Mouse (Mus musculus) kidney, embryonic 14.5 days (tissue): Measurements from ENCODE around the gene Tnni2. TPM values are rescaled to one million over a fixed set of nuclear protein-coding genes. Genes with fewer than 3 reads are reported as not detected.
"Not testable (repeated sequence)": the region's sequence is repeated elsewhere in the genome, so short reads cannot be mapped to it uniquely, and the experiment has no call there.

Experiments used
- ATAC-seq: fragments of 200-750 bp; cut with Nextera tagmentation; 2 replicates; pipeline ENCODE4 v1.8.0; 2017; ENCODE audit warnings: moderate number of reproducible peaks, mild to moderate bottlenecking, moderate TSS enrichment, moderate library complexity; ENCODE audit not compliant: low FRiP score, low TSS enrichment
- H3K27ac ChIP-seq: fragments of 300-500 bp; sonication (generic); 2 replicates; pipeline ENCODE4 v1.5.1; 2014; ENCODE audit warnings: low read depth, mild to moderate bottlenecking, low read length, moderate library complexity, mixed read lengths
- H3K27me3 ChIP-seq: fragments of 300-500 bp; sonication (generic); 2 replicates; pipeline ENCODE4 v1.6.1; 2014; ENCODE audit warnings: mild to moderate bottlenecking, low read length; ENCODE audit not compliant: control insufficient read depth, insufficient read depth
- H3K36me3 ChIP-seq: fragments of 300-500 bp; sonication (generic); 2 replicates; pipeline ENCODE4 v1.6.1; 2014; ENCODE audit warnings: low read length, mixed read lengths; ENCODE audit not compliant: control insufficient read depth, insufficient read depth
- H3K4me1 ChIP-seq: fragments of 300-500 bp; sonication (generic); 2 replicates; pipeline ENCODE4 v1.6.1; 2014; ENCODE audit warnings: low read length, mixed read lengths; ENCODE audit not compliant: control insufficient read depth, insufficient read depth
- H3K4me2 ChIP-seq: fragments of 300-500 bp; sonication (generic); replicated peaks from 2 replicates; pipeline ENCODE4 v1.6.1; 2014; ENCODE audit warnings: low read depth, mild to moderate bottlenecking, low read length
- H3K4me3 ChIP-seq: fragments of 300-500 bp; sonication (generic); 2 replicates; pipeline ENCODE4 v1.5.1; 2014; ENCODE audit warnings: mild to moderate bottlenecking, low read length
- H3K9ac ChIP-seq: fragments of 300-500 bp; sonication (generic); 2 replicates; pipeline ENCODE4 v1.6.1; 2014; ENCODE audit warnings: low read depth, mild to moderate bottlenecking, low read length, moderate library complexity
- H3K9me3 ChIP-seq: fragments of 300-500 bp; sonication (generic); 2 replicates; pipeline ENCODE4 v1.6.1; 2016; ENCODE audit warnings: low read length; ENCODE audit not compliant: control insufficient read depth
- WGBS: fragments of 180-500 bp; shearing (Covaris S2); extraction: QIAGEN DNeasy Blood & Tissue Kit; methylation state at CpG from one replicate; pipeline ENCODE4 v1.1.7; 2014; 5-methylcytosine and 5-hydroxymethylcytosine counted together
- polyA plus RNA-seq: library from polyadenylated mRNA; unstranded; fragments of >200 nt; fragmentation: Nextera tagmentation; extraction: Ambion mirVana; gene quantifications from 2 replicates; pipeline ENCODE4 v1.2.1, GENCODE M21; 2014

The Tnni2 gene
- polyA plus RNA-seq, 1 experiment from 2014 or later, result 3.1 TPM

- Histone ChIP-seq H3K4me1 (peaks cover 7% of the 10 kb centered on the region; the same call in 1 of the 2 replicates), H3K4me3 (no peak overlapping the region), H3K9ac (no peak overlapping the region), H3K27ac (peak overlapping the region; percentile 37; the same call in 1 of the 2 replicates), H3K27me3 (no peaks in the 10 kb centered on the region), H3K4me2 (no peak overlapping the region), H3K9me3 (no peaks in the 10 kb centered on the region), H3K36me3 (no peaks in the 10 kb centered on the region)
- no peak for ATAC-seq
- 49% methylated on average over 7 of the region's 7 CpGs for WGBS
Measured at GRCm38 (mm10) chr7:142400750-142401142, 40.9 kb upstream of the Tnni2 start.

GRCm38 (mm10) chr7:142403591-142403990 lies 38.0 kb upstream of the Tnni2 start:
- WGBS, result 64% methylated on average over 4 of the region's 4 CpGs
- Histone ChIP-seq H3K27me3 (no peaks in the 10 kb centered on the region), H3K36me3 (no peaks in the 10 kb centered on the region), H3K4me3 (no peak overlapping the region), H3K9ac (no peak overlapping the region), H3K27ac (no peak overlapping the region), H3K4me2 (no peak overlapping the region), H3K4me1 (peaks cover 7% of the 10 kb centered on the region; the same call in 1 of the 2 replicates), H3K9me3 (no peaks in the 10 kb centered on the region)
- no peak for ATAC-seq

GRCm38 (mm10) chr7:142405134-142405533 lies 36.5 kb upstream of the Tnni2 start:
- H3K4me3 ChIP-seq, ATAC-seq: not testable (repeated sequence)
- WGBS, result 92% methylated on average over 5 of the region's 5 CpGs

DNA sequence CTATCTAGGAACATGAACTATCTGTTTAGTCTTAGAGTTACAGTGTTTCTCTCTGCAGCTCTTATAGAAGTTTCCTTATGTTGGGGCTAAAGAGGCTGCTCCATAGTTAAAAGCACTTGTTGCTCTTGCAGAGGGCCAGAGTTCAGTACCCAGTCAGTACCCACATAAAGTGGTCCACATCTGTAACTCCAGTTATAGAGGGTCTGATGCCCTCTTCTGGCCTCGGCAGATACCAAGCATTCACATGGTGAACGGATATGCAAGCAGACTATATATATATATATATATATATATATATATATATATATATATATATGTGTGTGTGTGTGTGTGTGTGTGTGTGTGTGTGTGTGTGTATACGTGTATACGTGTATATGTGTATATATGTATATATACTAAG lies 33.7 kb upstream of the Tnni2 start:
- Histone ChIP-seq H3K4me2 (no peak overlapping the region), H3K4me3 (no peak overlapping the region), H3K4me1 (peaks cover 3% of the 10 kb centered on the region; the same call in 1 of the 2 replicates), H3K27me3 (no peaks in the 10 kb centered on the region), H3K9me3 (no peaks in the 10 kb centered on the region), H3K9ac (no peak overlapping the region), H3K27ac (no peak overlapping the region), H3K36me3 (no peaks in the 10 kb centered on the region)
- 77% methylated on average over 4 of the region's 4 CpGs for WGBS
- no peak for ATAC-seq

More at GRCm38 (mm10) chr7:142405134-142405533, 36.5 kb upstream of the Tnni2 start:
- H3K36me3 ChIP-seq, H3K9me3 ChIP-seq, H3K27me3 ChIP-seq, H3K4me1 ChIP-seq, H3K4me2 ChIP-seq, H3K9ac ChIP-seq, H3K27ac ChIP-seq: not testable (repeated sequence)

DNA sequence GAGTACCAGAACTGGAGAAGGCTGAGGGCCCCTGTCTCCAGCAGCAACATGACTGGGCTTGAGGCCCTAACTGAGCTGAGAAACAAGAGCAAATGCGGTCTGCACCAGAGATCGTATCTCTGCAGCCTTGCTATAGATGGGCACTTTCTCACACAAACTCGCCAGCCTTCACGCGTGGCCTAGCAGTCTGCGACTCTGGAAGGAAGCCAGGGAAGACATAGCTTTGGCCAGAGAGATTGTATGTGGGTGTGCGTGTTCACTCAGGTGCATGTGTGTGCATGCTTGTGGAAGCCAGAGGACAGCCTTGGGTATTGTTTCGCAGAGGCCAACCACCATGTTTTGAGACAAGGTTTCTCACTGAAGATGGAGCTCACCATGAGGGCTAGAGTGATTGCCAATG lies 32.9 kb upstream of the Tnni2 start:
- Histone ChIP-seq H3K4me3 (no peak overlapping the region), H3K4me2 (no peak overlapping the region), H3K9ac (no peak overlapping the region), H3K9me3 (no peaks in the 10 kb centered on the region), H3K4me1 (peaks cover 3% of the 10 kb centered on the region; the same call in 1 of the 2 replicates), H3K27ac (no peak overlapping the region), H3K36me3 (no peaks in the 10 kb centered on the region), H3K27me3 (no peaks in the 10 kb centered on the region)
- WGBS, result 89% methylated on average over 8 of the region's 8 CpGs
- no peak for ATAC-seq

GRCm38 (mm10) chr7:142409603-142410002 lies 32.0 kb upstream of the Tnni2 start:
- Histone ChIP-seq H3K9me3 (no peaks in the 10 kb centered on the region), H3K4me2 (no peak overlapping the region), H3K9ac (no peak overlapping the region), H3K4me1 (no peaks in the 10 kb centered on the region), H3K27ac (no peak overlapping the region), H3K36me3 (no peaks in the 10 kb centered on the region), H3K4me3 (no peak overlapping the region), H3K27me3 (no peaks in the 10 kb centered on the region)
- 76% methylated on average over 3 of the region's 3 CpGs for WGBS
- ATAC-seq, result no peak

DNA sequence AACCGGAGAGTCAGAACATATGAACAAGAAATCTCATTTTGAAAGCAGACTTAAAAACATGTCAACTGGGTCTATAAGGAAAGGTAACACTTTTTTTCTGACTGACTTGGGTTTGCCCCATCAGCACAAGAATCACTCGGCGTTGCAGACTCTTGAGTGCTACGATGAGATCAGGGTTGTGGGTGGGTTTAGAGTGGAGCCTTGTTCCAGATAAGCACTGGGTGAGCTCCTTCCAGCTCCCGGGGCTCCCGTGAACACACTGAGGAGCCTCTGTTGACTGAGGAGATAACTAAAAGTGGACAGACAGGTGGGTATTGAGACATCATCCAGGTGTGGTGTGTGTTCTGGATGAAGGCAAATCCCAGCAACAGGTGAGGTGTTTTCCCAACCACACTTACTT lies 28.3 kb upstream of the Tnni2 start:
- Histone ChIP-seq H3K27me3 (no peaks in the 10 kb centered on the region), H3K36me3 (no peaks in the 10 kb centered on the region), H3K4me1 (no peaks in the 10 kb centered on the region), H3K9me3 (no peaks in the 10 kb centered on the region), H3K9ac (no peak overlapping the region), H3K4me2 (no peak overlapping the region), H3K27ac (no peak overlapping the region), H3K4me3 (no peak overlapping the region)
- ATAC-seq, result no peak
- 97% methylated on average over 6 of the region's 6 CpGs for WGBS

GRCm38 (mm10) chr7:142415314-142415713 lies 26.3 kb upstream of the Tnni2 start:
- no peak overlapping the region for H3K9ac ChIP-seq
- ATAC-seq, result no peak
- no peaks in the 10 kb centered on the region for H3K27me3 ChIP-seq
- H3K27ac ChIP-seq, result no peak overlapping the region; the same call in 1 of the 2 replicates
- H3K36me3 ChIP-seq, result no peaks in the 10 kb centered on the region
- 52% methylated on average over 4 of the region's 4 CpGs for WGBS
- H3K4me3 ChIP-seq, result no peak overlapping the region
- H3K4me2 ChIP-seq, result no peak overlapping the region
- no peaks in the 10 kb centered on the region for H3K4me1 ChIP-seq
- H3K9me3 ChIP-seq, result no peaks in the 10 kb centered on the region

- no peak overlapping the region for H3K9ac ChIP-seq
- peak overlapping the region; percentile 17; the same call in 1 of the 2 replicates for H3K27ac ChIP-seq
- no peak overlapping the region for H3K4me2 ChIP-seq
- no peaks in the 10 kb centered on the region for H3K9me3 ChIP-seq
- no peaks in the 10 kb centered on the region for H3K27me3 ChIP-seq
- H3K4me1 ChIP-seq, result no peaks in the 10 kb centered on the region
- ATAC-seq, result no peak
- no peaks in the 10 kb centered on the region for H3K36me3 ChIP-seq
- WGBS, result 65% methylated on average over 3 of the region's 3 CpGs
- no peak overlapping the region for H3K4me3 ChIP-seq
Measured at GRCm38 (mm10) chr7:142416225-142416624, 25.4 kb upstream of the Tnni2 start.
